Mouse (Mus musculus) lung, postnatal 0 days (tissue): Measurements from ENCODE around the gene Spata17. TPM values are rescaled to one million over a fixed set of nuclear protein-coding genes. Genes with fewer than 3 reads are reported as not detected.

Experiments
- ATAC-seq: fragments of 200-750 bp; cut with Nextera tagmentation; 2 replicates; pipeline ENCODE4 v1.8.0; 2017; ENCODE audit warnings: moderate library complexity
- DNase-seq: peaks from one replicate; pipeline ENCODE4 v3.0.0-alpha.2; 2016; ENCODE audit warnings: low spot score
- H3K27ac ChIP-seq: fragments of 300-500 bp; sonication (generic); 2 replicates; pipeline ENCODE4 v1.5.1; 2014; ENCODE audit warnings: antibody characterized with exemption, mild to moderate bottlenecking, low read length, mixed read lengths
- H3K27me3 ChIP-seq: fragments of 300-500 bp; sonication (generic); replicated peaks from 2 replicates; pipeline ENCODE4 v1.6.1; 2014; ENCODE audit warnings: low read length, mixed read lengths; ENCODE audit not compliant: insufficient read depth
- H3K36me3 ChIP-seq: fragments of 300-500 bp; sonication (generic); 2 replicates; pipeline ENCODE4 v1.6.1; 2014; ENCODE audit warnings: low read length, mixed read lengths; ENCODE audit not compliant: insufficient read depth
- H3K4me1 ChIP-seq: fragments of 300-500 bp; sonication (generic); 2 replicates; pipeline ENCODE4 v1.6.1; 2014; ENCODE audit warnings: antibody characterized with exemption, low read depth, low read length, mixed read lengths; ENCODE audit not compliant: insufficient read depth
- H3K4me2 ChIP-seq: fragments of 300-500 bp; sonication (generic); replicated peaks from 2 replicates; pipeline ENCODE4 v1.6.1; 2014; ENCODE audit warnings: low read depth, mild to moderate bottlenecking, low read length, moderate library complexity, mixed read lengths
- H3K4me3 ChIP-seq: fragments of 300-500 bp; sonication (generic); 2 replicates; pipeline ENCODE4 v1.5.1; 2014; ENCODE audit warnings: low read depth, low read length
- H3K9ac ChIP-seq: fragments of 300-500 bp; sonication (generic); replicated peaks from 2 replicates; pipeline ENCODE4 v1.6.1; 2014; ENCODE audit warnings: low read depth, mild to moderate bottlenecking
- H3K9me3 ChIP-seq: fragments of 300-500 bp; sonication (generic); 2 replicates; pipeline ENCODE4 v1.6.1; 2016; ENCODE audit warnings: low read length, mixed read lengths
- CTCF ChIP-seq: IDR thresholded peaks from 2 replicates; pipeline ENCODE4 v1.5.1; 2016; ENCODE audit warnings: antibody characterized with exemption, mild to moderate bottlenecking
- EP300 ChIP-seq: IDR thresholded peaks from 2 replicates; pipeline ENCODE4 v1.6.1; 2016; ENCODE audit warnings: antibody characterized with exemption, mild to moderate bottlenecking, control low read depth
- WGBS: fragments of 180-500 bp; shearing (Covaris S2); extraction: QIAGEN DNeasy Blood & Tissue Kit; methylation state at CpG from one replicate; pipeline ENCODE4 v1.1.7; 2014; 5-methylcytosine and 5-hydroxymethylcytosine counted together
- polyA plus RNA-seq: library from polyadenylated mRNA; unstranded; fragments of >200 nt; fragmentation: Nextera tagmentation; extraction: Ambion mirVana; gene quantifications from 2 replicates; pipeline ENCODE4 v1.2.1, GENCODE M21; 2015

Gene Spata17
- polyA plus RNA-seq, 1 experiment from 2014 or later, result 3.1 TPM

DNA sequence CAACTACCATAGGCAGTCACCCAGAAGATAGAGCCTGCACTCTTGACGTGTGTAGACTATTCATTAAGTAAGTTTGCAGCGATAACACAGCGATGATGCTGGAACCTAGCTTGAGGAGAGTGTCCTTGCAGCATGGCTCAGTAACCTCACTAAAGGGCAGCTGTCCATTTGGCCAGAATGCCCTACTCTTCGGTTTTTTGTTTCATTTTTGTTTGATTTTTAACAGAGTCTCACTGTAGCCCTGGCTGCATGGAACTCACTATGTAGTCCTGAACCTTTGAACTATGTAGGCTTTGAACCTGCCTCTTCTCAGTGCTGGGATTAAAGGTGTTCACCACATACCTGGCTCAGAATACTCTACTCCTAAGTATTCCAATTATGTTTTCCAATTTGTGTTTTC is 22.8 kb upstream of the Spata17 start:
- no peak overlapping the region for H3K4me3 ChIP-seq
- no peaks in the 10 kb centered on the region for H3K27me3 ChIP-seq
- no peak overlapping the region for H3K4me2 ChIP-seq
- no peaks in the 10 kb centered on the region for H3K4me1 ChIP-seq
- no peak overlapping the region for H3K27ac ChIP-seq
- 88% methylated on average over 4 of the region's 4 CpGs for WGBS
- no peak for ATAC-seq
- no peaks in the 10 kb centered on the region for H3K36me3 ChIP-seq
- H3K9me3 ChIP-seq, result no peaks in the 10 kb centered on the region
- TF ChIP-seq EP300 (no peak), CTCF (no peak)
- no peak overlapping the region for H3K9ac ChIP-seq
- no peak for DNase-seq

GRCm38 (mm10) chr1:187236296-187236695 is 21.0 kb upstream of the Spata17 start:
- DNase-seq (no peak), ATAC-seq (no peak)
- WGBS, result 75% methylated on average over 6 of the region's 6 CpGs
- no peak overlapping the region for H3K9ac ChIP-seq
- H3K4me2 ChIP-seq, result no peak overlapping the region
- H3K9me3 ChIP-seq, result no peaks in the 10 kb centered on the region
- no peak for TF ChIP-seq CTCF
- TF ChIP-seq EP300, result no peak
- no peaks in the 10 kb centered on the region for H3K27me3 ChIP-seq
- no peaks in the 10 kb centered on the region for H3K4me1 ChIP-seq
- H3K27ac ChIP-seq, result no peak overlapping the region
- H3K36me3 ChIP-seq, result no peaks in the 10 kb centered on the region
- H3K4me3 ChIP-seq, result no peak overlapping the region

DNA sequence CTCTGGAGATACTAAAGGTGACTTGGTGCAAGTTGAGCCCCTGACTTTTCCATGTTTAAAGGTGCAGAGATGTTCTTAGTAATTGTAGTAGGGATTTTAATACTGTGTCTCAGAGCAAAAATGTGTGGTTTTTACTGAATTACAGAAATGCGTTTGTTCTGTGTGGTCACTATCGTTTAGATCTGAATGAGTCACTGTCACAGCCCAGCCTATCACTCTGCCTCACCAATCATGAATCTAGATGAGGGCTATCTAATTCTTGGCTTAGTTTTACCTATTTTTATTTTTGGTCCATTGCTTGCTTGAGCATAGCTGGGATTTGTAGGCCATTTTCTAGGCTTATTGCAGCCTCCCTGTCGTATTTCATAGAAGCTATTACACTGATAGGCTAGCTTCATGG is 19.9 kb upstream of the Spata17 start:
- TF ChIP-seq CTCF (no peak), EP300 (no peak)
- Histone ChIP-seq H3K4me2 (no peak overlapping the region), H3K27ac (no peak overlapping the region), H3K4me1 (no peaks in the 10 kb centered on the region), H3K9ac (no peak overlapping the region), H3K9me3 (no peaks in the 10 kb centered on the region), H3K27me3 (no peaks in the 10 kb centered on the region), H3K36me3 (no peaks in the 10 kb centered on the region), H3K4me3 (no peak overlapping the region)
- no peak for DNase-seq
- no peak for ATAC-seq
- WGBS, result 96% methylated on average over 3 of the region's 3 CpGs

- Histone ChIP-seq H3K4me1 (no peaks in the 10 kb centered on the region), H3K9ac (no peak overlapping the region), H3K4me2 (no peak overlapping the region; the same call in 1 of the 2 replicates), H3K27me3 (no peaks in the 10 kb centered on the region), H3K9me3 (no peaks in the 10 kb centered on the region), H3K4me3 (no peak overlapping the region), H3K27ac (no peak overlapping the region), H3K36me3 (no peaks in the 10 kb centered on the region)
- TF ChIP-seq EP300 (no peak), CTCF (peak; percentile 25)
- DNase-seq (no peak), ATAC-seq (no peak)
- WGBS, result 73% methylated on average over 7 of the region's 7 CpGs
Observed at GRCm38 (mm10) chr1:187232996-187233615, 17.8 kb upstream of the Spata17 start.

DNA sequence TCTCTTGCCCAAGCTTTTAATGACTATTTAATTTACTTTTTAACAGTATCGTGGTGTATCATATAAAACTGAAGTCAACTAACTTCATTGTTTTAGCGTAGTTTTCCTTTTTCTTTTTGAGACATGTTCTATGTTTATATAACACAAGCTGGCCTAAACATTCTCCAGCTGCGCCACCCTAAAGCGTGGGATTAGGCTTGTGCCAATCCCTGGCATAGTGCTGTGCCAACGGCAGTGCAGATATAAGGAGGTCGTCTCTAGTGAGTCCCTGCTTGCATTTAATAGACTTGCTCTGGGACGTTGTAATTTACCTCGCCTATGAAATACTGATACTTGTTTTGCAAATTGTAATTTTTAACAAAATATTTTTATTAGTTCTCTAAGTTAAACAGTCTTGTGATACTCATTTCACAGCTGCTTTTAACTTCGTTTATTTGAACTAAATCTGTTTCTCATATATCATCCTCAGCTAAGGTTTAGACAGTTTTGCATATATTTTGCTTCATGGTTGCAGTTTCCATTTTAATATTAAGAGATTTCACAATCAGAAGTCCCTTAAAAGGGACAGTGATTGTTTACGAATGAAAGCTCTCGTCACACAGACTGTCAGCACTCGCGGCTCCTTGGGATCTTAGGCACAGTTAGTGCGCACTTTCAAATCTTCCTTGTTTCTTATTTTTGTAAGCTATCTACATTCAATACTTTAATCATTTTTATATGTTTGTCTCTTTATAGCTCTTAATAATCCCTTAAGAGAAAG is 17.1 kb upstream of the Spata17 start:
- Histone ChIP-seq H3K4me2 (no peak overlapping the region; the same call in 1 of the 2 replicates), H3K27ac (no peak overlapping the region), H3K27me3 (no peaks in the 10 kb centered on the region), H3K4me1 (no peaks in the 10 kb centered on the region), H3K9ac (no peak overlapping the region), H3K4me3 (no peak overlapping the region), H3K36me3 (no peaks in the 10 kb centered on the region), H3K9me3 (no peaks in the 10 kb centered on the region)
- ATAC-seq (no peak), DNase-seq (peak; percentile 63)
- TF ChIP-seq EP300 (no peak), CTCF (no peak)
- WGBS, result 51% methylated on average over 14 of the region's 14 CpGs

DNA sequence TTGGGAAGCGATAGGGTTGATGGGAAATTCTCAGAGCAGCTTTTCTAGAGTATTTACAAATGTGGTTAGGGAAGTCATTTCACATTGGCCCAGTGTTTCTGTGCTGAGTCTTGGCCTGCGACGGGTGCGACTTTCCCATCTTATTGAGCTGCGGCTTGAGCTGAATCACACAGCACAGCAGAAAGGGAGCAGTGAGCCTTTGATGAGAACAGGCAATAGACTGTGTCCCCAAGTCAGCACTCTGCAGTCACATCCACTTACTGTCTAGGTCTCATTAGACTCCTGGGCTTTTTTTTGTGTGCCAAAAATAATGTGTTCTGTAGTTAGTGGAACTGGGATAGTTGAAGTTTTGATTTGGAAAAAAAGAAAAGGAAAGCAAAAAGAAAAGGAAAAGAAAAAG is 15.0 kb upstream of the Spata17 start:
- Histone ChIP-seq H3K4me1 (no peaks in the 10 kb centered on the region), H3K36me3 (no peaks in the 10 kb centered on the region), H3K9me3 (no peaks in the 10 kb centered on the region), H3K27ac (no peak overlapping the region), H3K9ac (no peak overlapping the region), H3K4me3 (no peak overlapping the region), H3K4me2 (no peak overlapping the region), H3K27me3 (no peaks in the 10 kb centered on the region)
- DNase-seq (no peak), ATAC-seq (no peak)
- TF ChIP-seq CTCF (no peak), EP300 (no peak)
- 90% methylated on average over 5 of the region's 5 CpGs for WGBS
